Mouse (Mus musculus): Measurements from ENCODE around the gene Tom1l2.

DNA sequence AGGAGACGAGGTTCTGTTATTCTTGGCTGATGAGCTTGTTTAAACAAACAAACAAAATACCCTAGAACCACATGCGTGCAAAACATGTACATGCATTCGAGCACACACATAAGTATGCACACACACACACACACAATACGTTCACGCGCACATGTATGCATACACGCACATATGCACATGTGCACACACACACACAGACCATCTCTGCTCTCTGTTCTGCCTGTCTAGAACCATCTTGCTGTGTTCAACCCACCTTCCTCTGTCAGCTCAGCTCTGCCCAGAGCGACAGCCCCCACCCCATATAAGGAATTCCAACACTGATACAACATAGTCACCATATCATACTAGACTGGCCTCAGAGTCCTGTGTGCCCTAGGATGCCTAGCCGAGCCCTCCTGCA is 96.0 kb downstream of the Tom1l2 start:
- TF ChIP-seq POLR2A (IDR thresholded peaks at IDR 0.05; ENCODE audit: extremely low read depth, insufficient read depth, low read length) (no peak), CTCF (IDR thresholded peaks at IDR 0.05; ENCODE audit: extremely low read depth, insufficient read depth, low read length) (no peak)
